Mouse (Mus musculus) cerebellum, adult 9-11 months (tissue): ENCODE measurements around the gene Tmem30b.
"Not testable (repeated sequence)": the region's sequence is repeated elsewhere in the genome, so short reads cannot be mapped to it uniquely, and the experiment has no call there.

Experiments used
- DNase-seq: peaks from one replicate; pipeline ENCODE4 v3.0.0; 2022

Gene Tmem30b

DNA sequence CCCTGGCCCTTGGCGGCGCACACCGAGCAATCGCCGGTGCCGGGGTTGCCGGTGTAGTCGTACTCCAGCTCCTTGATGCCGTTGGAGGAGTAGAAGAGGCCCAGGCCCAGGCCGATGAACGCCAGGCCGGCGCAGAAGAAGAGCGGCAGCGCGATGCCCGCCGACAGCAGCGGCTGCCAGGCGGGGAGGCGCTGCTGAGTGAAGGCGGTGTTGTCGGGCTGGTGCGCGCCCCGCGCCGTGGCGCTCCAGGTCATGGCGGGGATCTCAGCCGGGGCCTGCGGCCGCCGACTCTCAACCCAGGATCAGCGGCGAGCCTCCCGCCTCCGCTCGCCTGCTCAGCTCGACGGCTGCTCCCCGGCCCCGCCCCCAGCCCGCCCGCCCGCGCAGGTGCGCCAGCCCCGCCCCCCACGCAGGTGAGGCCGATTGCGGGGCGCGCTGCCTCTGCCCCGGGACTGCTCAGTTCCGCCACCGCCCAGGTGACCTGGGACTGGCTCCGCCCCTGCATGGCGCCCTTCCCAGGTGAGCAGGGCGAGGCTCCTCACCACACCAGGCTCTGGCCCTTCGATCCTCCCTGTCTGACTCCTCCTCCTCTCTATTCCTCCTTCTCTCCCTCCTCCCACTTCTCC, at the start of gene Tmem30b:
Gene Tmem30b (minus strand): TSS at position 307 of the 626 bp plus-strand sequence.
- no peak for DNase-seq

DNA sequence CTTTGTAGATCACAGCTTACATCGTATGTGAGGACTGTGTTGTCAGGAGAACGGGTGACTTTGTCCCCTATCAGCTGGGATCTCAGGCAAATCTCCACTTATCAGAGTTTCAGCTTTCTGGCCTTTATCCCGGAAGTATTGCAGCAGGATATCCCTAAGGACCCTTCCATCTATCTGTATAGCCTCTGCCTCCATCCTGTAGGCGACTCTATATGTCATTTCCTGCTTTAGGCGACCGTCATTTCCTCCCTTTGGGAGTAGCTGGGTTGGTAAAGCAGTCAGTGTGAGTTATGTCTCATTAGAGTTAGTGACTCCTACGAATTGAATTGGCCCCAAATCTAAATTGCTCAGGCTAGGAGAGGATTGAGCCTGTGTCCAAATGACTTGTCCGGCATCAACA, 49.0 kb upstream of the Tmem30b start:
- DNase-seq = no peak

DNA sequence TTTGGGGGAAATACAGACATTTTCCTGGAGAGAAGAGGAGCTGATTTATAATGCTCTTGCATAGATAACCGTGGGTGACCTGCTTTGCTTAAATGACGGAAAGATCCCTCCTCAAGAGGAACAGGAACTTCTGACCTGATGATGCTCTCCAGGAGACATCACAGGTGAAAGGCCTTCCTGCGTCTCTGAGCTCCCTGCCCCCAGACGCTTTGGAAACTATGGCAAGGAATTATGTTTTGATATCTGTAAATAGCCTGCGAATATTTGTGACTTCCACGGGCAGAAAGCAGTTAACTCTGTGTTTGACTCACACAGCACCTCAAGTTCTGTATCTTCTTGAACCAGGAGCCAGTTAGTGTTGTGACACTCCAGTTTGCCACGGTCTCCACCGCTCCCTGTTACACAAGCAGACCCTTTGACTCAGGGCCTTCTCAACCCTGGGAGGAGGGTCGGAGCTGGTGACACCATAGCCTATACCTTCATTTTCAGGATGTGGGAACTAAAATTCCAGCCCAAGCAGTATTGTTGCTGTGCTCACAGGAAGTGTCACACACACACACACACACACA, 48.1 kb upstream of the Tmem30b start:
- DNase-seq = no peak

DNA sequence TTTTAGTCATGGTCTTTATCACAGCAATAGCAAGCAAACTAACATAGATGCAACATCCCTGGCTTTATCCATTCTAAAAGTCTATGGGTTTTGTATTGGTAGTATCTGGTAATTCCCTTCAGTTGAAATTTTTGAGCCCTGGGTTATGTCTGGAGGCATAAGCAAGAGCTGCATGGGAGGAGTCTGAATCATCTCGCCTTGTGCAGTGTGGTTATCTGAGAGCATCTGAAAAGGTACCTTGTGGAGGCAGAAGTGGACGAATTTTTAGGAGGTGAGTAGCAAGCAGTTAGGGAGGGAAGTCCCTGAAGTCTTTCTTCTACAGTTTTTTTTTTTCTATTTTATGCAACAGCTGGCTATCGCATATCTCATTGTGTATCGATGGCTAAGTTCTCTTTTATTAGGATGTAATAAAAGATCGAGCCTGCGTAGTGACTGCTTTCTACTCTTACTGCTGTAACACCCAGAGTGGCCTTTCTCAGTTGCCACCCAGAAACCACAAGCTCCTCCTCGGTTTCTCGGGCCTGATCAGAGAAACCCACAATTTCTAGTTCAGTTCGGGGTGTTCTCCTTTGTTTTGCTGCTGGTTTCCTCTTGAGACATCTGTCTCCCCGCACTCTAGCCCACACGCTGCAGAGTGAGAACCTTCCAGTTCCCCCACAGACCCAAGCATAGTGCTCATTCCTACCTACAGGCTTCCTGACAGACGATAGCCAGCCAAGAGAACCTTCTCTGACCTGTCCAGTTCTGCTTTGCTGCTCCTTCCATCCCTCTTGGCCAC, 47.0 kb upstream of the Tmem30b start:
- no peak for DNase-seq

DNA sequence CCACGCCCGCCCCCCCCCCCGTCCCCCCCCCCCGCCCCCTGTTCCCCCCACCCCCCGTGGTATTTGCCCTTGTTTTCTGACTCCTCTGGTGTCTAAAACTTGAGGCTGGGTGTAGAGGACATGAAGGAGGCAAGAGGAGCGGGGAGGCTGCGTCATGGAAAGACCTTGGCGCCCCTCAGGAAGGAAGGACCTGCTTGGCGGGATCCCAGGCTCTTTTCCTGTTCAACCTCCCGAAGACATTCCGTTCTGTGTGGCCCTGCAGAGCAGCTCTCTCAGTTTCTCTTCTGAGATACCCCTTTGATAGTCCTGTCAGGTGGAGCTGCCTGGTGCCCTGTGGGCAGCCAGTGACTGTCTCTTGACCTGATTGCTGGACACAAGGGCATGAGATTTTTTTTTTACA, 45.4 kb upstream of the Tmem30b start:
- DNase-seq = no peak

DNA sequence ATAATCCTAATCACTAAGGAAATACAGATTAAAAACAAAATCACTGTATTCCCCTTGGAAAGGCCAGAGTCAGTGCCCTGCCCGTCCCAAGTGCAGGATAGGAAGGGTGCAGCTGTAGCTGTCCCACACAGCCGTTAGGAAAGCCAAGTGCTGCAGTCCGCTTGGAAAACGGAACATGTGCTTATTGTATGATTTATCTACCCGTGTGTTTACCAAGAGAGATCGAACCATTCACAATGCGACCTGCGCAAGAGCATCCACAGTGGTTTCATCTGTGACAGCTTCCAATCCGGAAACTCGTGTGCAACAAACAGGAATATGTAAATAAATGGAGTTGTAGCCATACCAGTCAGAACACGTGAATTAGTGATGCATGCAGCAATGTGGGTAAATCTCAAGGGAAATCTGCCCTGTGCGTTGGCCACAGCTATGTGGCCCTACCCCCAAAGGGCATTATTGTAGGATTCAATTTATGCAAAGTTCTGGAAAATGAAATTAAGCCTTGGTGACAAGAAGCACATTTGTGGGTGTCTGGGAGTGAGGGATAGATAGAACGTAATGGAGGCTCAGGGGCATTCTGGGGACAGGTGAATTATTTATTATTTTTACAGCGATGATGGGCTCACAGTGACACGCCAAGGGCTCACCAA, 44.6 kb upstream of the Tmem30b start:
- no peak for DNase-seq

DNA sequence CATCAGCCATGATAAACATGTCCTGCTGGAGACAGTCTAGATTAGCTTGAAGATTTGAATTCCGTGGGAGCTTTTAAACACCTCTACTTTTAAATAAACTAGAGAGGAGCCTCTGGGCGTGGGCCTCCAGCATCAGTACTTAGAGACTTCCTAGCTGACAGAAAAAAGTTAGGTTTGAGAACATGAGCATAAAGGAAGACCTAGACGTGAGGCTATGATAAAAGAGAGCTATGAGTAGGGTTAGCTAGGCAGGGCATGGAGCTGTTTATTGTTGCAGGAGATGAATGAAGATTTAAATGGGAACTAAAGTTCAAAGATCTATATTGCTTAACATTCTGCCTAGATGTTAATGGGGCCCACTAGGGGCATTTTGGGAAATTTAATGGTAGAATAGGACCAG, 41.1 kb upstream of the Tmem30b start:
- DNase-seq = no peak

DNA sequence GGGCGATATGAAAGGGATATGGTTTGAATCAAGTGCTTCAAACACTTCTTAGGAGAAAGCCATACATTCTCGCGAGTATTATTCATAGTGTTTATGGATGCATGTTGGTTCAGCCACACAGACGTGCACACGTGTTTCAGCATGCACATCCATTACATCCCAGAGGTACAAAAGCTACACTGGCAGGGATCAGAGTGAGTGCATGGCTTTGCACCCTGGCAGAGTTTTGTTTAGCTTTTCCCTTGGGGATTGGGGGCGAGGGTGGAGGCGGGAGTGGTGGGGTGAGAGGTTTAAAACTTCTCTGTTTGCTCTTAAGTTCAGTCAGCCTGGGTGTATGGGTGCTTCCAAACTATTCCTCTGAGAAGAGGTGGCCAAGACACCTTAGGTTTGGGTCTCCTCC, 39.7 kb upstream of the Tmem30b start:
- DNase-seq = no peak

DNA sequence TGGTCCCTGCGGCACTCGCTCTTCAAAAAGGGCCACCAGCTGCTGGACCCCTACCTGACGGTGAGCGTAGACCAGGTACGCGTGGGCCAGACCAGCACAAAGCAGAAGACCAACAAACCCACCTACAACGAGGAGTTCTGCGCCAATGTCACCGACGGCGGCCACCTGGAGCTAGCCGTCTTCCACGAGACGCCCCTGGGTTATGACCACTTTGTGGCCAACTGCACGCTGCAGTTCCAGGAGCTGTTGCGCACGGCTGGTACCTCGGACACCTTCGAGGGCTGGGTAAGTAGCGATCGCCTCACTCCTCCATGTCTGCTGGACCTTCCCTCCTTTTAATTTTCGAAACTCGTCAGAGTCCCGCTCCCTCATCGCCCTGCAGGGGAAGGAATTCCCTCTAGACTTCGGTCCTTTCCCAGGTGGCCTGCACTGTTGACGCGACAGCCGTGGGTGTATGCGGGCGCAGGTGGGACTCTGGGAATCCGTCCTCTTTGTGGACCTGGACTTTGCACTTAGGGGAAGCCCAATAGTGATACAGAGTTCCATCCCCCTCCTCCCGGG, 39.1 kb upstream of the Tmem30b start:
- no peak for DNase-seq

DNA sequence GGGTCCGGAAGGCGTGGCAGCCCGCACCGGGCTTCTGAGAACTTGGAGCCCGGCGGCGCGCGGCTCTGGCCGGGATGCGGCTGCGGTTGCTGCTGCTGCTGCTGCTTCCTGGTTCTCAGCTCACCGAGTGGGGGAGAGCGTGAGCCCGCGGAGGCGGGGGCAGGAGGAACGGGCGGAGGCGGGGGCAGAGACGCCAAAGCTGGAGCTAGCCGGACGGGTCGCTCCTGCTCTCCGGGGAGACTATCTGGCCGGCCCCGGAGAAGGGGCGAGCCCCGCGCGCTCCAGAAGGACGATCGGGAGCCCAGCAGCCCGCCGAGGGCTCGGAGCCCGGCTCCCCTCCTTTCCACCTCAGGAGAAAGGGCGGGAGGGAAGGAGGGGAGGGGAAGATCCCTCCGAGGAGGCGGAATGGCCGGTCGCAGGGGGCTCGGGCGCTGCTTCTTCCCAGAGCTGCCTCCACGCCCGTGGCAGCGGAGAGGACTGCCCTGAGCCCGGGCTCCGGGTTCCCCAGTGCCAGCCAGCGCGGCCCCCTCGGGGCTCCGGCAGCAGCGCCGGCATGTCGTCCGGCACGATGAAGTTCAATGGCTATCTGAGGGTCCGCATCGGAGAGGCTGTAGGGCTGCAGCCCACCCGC, 38.5 kb upstream of the Tmem30b start, which contains the start of gene Prkch:
Gene Prkch (plus strand): TSS at position 187 of the 631 bp plus-strand sequence.
- DNase-seq = no peak

DNA sequence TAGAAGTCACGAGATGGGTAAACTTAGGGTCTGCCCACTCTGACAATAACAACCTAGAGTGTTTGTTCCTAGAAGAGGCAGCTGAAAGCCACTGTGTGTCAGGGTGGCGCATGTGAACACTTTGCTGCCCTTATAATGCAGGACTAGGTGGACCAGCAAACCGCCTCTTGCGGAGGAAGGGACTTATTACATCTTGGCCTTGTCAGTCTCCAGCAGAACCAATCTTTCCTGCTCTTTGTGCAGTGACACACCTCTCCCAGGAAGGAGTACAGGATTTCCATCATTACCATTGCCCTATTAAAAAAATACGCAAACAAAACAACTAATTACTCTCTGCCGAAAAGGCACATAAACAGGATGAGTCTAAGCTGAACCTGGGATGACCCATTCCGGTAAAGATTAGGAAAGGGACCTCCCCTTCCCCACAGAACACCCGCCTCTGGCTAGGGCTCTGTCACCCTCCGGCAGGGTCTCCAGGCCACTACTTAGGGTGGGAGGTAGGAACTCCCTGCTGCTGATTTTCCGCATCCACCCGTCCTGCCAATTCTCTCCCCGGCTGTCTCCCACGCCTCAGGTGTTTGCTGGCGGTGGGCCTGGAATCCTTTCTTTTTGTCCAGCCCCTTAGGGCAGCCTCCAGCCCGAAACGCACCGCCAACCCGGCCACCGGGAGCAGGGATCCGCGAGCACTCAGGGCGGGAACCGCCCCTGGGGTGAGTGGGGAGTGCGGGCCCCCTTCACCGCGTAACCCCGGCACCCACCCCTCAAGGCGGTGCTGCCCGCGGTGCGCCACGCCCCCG, 37.8 kb upstream of the Tmem30b start:
- DNase-seq = no peak

DNA sequence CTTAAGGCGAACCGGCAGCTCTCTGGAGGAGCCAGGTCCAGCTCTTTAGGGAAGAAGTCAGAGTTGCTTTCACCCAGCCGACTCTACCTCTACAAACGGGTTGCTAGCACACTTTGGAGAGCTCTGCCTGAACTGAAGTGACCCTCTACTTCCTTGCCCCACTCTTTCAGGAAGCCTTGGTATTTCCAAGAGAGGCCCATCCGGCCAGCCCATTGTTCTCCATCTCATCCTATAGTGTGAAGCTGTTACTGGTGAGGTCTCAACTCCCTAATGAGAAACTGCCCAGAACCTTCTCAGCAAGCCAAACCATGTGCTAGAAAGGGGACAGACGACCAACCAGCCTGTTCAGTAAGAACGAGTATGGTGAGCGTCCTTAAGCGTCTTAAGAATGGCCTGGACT, 37.1 kb upstream of the Tmem30b start:
- DNase-seq = no peak

DNA sequence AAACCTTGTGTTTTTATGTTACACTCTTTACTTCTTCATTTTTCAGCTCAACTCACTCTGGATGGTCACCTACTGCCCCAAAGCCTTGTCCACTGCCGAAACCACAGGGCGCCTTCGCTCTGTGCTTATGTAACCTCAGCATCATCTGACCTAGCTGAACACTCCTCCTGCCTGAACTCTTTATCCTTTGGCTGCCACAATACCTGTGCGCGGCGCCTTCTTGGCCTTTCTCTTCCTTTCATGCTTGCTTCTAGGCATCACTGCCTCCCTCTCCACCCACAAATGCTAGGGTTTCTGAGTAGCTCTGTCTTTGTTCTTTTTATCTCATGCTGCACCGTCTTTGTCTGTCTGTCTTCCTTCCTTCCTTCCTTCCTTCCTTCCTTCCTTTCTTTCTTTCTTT, 34.6 kb upstream of the Tmem30b start:
- DNase-seq = no peak

DNA sequence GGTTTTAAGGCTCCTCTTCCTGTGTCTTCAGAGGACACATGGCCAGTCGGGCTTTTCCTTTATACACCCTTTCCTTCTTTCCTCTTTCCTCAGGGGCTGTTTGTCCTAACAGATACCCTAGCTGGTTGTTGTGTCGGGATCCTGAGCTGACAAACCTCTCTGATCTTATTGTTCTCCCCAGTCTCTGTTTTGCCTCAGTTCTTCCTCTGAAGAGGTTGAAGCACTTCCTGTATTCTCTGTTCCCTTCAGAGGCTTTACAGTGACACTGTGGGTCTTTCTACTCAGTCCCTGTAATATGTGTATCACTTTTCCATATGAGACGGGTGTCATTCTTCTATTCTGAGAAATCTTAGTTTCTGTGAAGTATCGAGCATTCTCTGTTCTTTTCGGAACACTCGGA, 31.9 kb upstream of the Tmem30b start:
- DNase-seq = no peak

DNA sequence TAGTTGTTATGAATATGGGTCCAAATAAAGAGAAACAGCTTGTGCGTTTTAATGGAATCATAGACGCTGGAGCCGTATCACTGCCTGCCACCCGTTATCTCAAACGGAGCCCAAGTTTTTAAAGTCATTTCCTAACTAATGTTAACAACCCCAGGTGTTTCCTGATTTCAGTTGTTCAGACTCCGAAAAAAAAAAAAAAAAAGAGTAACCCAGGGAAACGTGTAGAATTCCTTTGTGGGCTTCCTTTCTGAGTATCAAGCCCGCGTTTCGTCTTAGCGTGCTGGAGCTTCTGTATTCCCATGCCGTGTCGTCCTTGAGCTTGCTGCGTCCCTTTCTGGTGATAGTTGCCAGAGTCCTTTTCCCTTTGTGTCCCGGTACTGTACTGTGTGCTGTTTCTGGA, 28.4 kb upstream of the Tmem30b start:
- DNase-seq = no peak

DNA sequence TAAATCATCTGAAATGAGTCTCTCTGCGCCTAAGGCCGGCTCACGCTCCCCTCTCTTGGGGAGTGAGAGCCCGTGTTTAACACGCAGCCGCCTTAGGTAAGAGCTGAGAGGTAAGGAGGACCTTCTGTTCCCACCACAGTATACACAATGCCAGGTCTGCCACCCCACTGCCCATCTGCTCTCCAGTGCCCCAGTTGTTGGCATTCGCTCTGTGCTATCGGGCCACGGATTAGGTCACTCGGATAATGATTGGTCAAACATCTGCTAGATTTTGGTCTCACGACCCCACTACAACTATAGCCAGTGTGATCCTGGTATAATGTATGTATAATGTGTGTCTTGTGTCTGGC, 19.4 kb upstream of the Tmem30b start:
- DNase-seq = no peak

DNA sequence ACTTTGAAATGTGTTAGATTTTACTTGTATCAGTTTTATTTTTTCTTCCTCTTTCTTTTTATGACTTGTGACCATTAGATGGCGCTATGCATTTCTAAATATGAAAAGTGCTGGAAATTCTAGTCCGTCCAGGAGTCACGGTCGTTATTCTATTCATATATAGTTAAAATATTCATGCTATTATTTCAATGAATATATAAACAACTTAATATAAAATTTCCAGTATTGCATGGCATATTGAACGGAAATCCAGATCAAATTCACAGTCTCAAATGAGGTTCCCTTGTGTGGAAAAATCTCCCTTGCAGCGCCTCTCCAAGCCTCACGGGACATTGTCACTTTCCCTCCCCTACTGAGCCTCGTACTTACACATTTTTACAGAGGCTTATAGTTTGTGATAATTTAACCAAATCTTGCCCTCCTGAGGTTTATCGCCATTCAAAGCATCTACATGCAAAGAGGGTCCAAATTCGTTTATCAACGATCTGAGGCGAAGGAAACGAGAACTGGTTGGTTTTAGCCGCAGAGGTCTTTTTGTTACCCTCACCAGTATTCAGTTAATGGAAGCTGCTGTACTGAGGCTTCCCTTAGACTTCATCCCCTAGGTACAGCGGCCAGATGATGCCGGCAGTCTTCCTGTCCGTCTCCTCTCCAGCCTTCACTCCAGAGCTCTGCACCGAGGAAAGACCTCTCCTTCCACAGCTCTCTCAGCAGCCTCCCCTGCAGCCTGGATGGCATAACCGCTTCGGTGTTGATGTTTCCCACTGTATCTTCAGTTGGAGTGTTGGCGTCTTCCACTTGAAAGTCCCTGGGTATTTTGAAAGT, 18.8 kb upstream of the Tmem30b start:
- no peak for DNase-seq

DNA sequence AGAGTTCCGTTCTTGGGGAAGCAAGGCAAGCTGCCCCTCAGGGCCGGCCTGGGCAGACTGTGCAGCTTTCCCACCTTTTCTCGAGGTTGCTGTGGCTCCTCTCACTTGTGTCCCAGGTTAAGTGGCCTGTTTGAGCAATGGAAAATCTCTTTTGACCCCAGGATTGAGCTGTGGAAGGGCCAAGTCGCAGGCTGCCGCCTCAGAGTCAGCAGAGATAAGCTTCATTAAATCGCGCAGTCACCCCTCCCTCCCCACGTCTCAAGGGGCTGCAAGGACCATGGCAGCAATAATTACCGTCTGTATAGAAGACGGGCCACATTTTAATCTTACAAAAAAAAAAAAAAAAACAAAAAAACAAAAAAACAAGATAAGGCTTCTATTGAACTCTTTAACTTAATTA, 18.0 kb upstream of the Tmem30b start:
- DNase-seq = no peak

DNA sequence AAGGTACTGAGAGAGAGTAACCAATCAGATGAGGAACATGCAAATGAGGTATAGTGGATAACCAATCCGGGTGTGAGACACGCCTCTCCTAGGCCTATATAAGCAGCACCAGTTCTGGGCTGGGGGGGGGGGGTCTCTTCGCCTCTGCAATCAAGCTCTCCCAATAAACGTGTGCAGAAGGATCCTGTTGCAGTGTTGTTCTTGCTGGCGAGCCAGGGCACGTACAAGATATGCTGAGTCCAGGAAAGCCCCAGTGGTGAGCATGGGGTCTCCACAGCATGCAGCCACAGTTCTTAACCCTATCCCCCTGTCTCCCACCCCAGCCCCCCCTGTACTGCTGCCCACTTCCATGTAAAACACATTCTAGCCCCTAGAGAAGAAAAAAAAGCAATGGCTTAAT, 16.9 kb upstream of the Tmem30b start:
- not testable (repeated sequence) for DNase-seq

DNA sequence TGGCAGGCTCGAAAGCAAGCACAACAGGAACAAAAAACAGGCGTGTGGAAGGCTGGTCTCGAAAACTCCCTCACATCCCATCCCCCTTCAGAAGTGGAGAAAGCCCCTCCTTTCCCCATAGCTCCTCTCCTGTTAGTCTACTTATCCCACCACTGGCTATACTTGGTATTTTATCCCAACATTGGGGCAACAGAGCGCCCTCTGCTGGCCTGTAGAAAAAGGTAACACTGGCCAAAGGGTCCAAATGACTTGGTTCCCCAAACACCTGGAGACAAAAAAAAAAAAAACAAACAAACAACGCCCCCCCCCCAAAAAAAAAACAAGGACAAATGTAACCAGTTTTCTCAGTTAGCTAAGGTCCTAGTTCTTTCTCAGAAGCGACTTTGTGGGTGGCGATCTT, 13.9 kb upstream of the Tmem30b start:
- no peak for DNase-seq

DNA sequence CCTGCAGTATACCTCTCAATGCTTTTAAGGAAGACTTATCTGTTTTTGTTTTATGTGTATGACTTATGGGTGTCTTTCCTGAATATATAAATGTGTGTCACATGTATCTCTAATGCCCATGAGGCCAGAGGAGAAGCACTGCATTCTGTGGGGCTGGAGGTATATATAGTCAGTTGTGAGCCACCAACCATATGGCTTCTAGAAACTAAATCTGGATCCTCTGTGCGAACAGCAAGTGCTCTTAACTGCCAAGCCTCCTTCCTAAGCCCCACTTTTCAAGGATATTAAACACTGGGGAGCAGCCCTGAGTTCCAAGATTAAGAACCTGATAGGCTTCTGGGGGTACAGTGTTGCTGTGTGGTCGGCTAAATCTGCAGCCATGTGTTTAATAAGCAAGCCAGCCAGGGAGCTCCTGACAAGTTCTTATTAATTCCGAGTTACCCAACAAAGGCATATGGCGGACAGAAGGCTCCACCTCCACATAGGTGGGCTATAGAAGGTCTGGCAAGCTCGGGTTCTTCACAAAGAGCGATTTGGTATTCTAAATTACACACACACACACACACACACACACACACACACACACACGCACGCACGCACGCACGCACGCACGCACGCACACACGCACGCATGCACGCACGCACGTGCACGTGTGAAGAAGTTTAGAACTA, 12.5 kb upstream of the Tmem30b start:
- DNase-seq = no peak
